Mouse (Mus musculus) thymus, adult 2 months (tissue): ENCODE results near the gene Brca1. TPM values are rescaled to one million over a fixed set of nuclear protein-coding genes. Genes with fewer than 3 reads are reported as not detected.
"Not testable (repeated sequence)": the region's sequence is repeated elsewhere in the genome, so short reads cannot be mapped to it uniquely, and the experiment has no call there.

Experiments used
- DNase-seq: peaks from one replicate; pipeline ENCODE4 v3.0.0; 2021
- H3K27ac ChIP-seq: fragments of 200-500 bp; 2 replicates; pipeline ENCODE4 v1.5.1; 2012; ENCODE audit warnings: low read length, control low read depth; ENCODE audit not compliant: control insufficient read depth, insufficient read depth
- H3K27me3 ChIP-seq: fragments of 200-500 bp; 2 replicates; pipeline ENCODE4 v1.6.1; 2012; ENCODE audit warnings: mild to moderate bottlenecking, low read length, moderate library complexity, mixed read lengths; ENCODE audit not compliant: control insufficient read depth, insufficient read depth
- H3K36me3 ChIP-seq: fragments of 200-500 bp; 2 replicates; pipeline ENCODE4 v1.6.1; 2012; ENCODE audit warnings: mild to moderate bottlenecking, low read length, moderate library complexity; ENCODE audit not compliant: control insufficient read depth, insufficient read depth
- H3K4me1 ChIP-seq: fragments of 200-500 bp; replicated peaks from 2 replicates; pipeline ENCODE4 v1.6.1; 2012; ENCODE audit warnings: low read length; ENCODE audit not compliant: control insufficient read depth, insufficient read depth
- H3K4me3 ChIP-seq: fragments of 200-500 bp; 2 replicates; pipeline ENCODE4 v1.5.1; 2012; ENCODE audit warnings: mild to moderate bottlenecking, low read length, control low read depth, moderate library complexity; ENCODE audit not compliant: control insufficient read depth, insufficient read depth
- CTCF ChIP-seq: fragments of 200-500 bp; IDR thresholded peaks from 2 replicates; pipeline ENCODE4 v1.5.1; 2012; ENCODE audit warnings: mild to moderate bottlenecking, control low read depth, low read length, moderate library complexity, borderline replicate concordance; ENCODE audit not compliant: control insufficient read depth, poor library complexity, insufficient read depth; ENCODE audit errors: extremely low read depth
- POLR2A ChIP-seq: fragments of 200-500 bp; IDR thresholded peaks from 2 replicates; pipeline ENCODE4 v1.6.1; 2012; ENCODE audit warnings: mild to moderate bottlenecking, low read length, control low read depth, moderate library complexity; ENCODE audit not compliant: control insufficient read depth, poor library complexity, insufficient read depth; ENCODE audit errors: extremely low read depth
- WGBS: fragments of 180-500 bp; shearing (Covaris S2); methylation state at CpG from one replicate; pipeline ENCODE4 v1.1.7; 2018; 5-methylcytosine and 5-hydroxymethylcytosine counted together
- polyA plus RNA-seq: library from polyadenylated mRNA; depleted of rRNA; stranded (reverse); fragments of >200 nt; gene quantifications from 2 replicates; pipeline ENCODE4 v1.2.3, GENCODE M21; 2012

Gene Brca1
- polyA plus RNA-seq, 1 experiment = 4.3 TPM

- Histone ChIP-seq H3K27me3 (no peaks in the 10 kb centered on the region), H3K4me1 (peaks cover 4% of the 10 kb centered on the region; the same call in 1 of the 2 replicates), H3K36me3 (no peaks in the 10 kb centered on the region), H3K27ac (no peak overlapping the region), H3K4me3 (no peak overlapping the region)
- DNase-seq = no peak
- 92% methylated on average over 4 of the region's 4 CpGs for WGBS
- TF ChIP-seq CTCF (no peak), POLR2A (no peak)
These were observed 34.0 kb upstream of the Brca1 start for GRCm38 (mm10) chr11:101585805-101586204.

- not testable (repeated sequence) for DNase-seq, H3K4me1 ChIP-seq, H3K36me3 ChIP-seq, H3K27ac ChIP-seq, H3K4me3 ChIP-seq, H3K27me3 ChIP-seq
- WGBS = 97% methylated on average over 1 of the region's 1 CpGs
These were observed 33.3 kb upstream of the Brca1 start for GRCm38 (mm10) chr11:101585031-101585430.

- no peaks in the 10 kb centered on the region for H3K27me3 ChIP-seq
- WGBS = 89% methylated on average over 2 of the region's 2 CpGs
- DNase-seq = no peak
- TF ChIP-seq CTCF = no peak
- TF ChIP-seq POLR2A = no peak
- peaks cover 16% of the 10 kb centered on the region for H3K36me3 ChIP-seq
- H3K4me1 ChIP-seq = peaks cover 4% of the 10 kb centered on the region; the same call in 1 of the 2 replicates
- no peak overlapping the region for H3K27ac ChIP-seq
- H3K4me3 ChIP-seq = no peak overlapping the region
These were observed 31.4 kb upstream of the Brca1 start for GRCm38 (mm10) chr11:101583205-101583604.

GRCm38 (mm10) chr11:101582054-101583035, 30.6 kb upstream of the Brca1 start, which contains the start of gene Tmem106a:
Tmem106a (plus strand) TSS chr11:101582242.
- Histone ChIP-seq H3K4me3 (peak within 1 kb of the TSS; percentile 62), H3K27me3 (no peaks in the 10 kb centered on the region), H3K4me1 (peaks cover 4% of the 10 kb centered on the region; the same call in 1 of the 2 replicates), H3K36me3 (peaks cover 25% of the 10 kb centered on the region), H3K27ac (no peak within 1 kb of the TSS; the same call in 1 of the 2 replicates)
- TF ChIP-seq CTCF (no peak), POLR2A (no peak)
- DNase-seq = peak; percentile 66
- WGBS = 23% methylated on average over 31 of the region's 31 CpGs

- Histone ChIP-seq H3K4me3 (no peak overlapping the region), H3K27me3 (no peaks in the 10 kb centered on the region), H3K36me3 (peaks cover 36% of the 10 kb centered on the region), H3K27ac (no peak overlapping the region), H3K4me1 (peaks cover 4% of the 10 kb centered on the region; the same call in 1 of the 2 replicates)
- WGBS = 85% methylated on average over 6 of the region's 6 CpGs
- DNase-seq = no peak
- TF ChIP-seq POLR2A = no peak
- TF ChIP-seq CTCF = no peak
These were observed 29.5 kb upstream of the Brca1 start for GRCm38 (mm10) chr11:101581081-101581764.

- H3K27me3 ChIP-seq = no peaks in the 10 kb centered on the region
- peaks cover 86% of the 10 kb centered on the region for H3K36me3 ChIP-seq
- WGBS = 92% methylated on average over 6 of the region's 6 CpGs
- DNase-seq = no peak
- TF ChIP-seq POLR2A = no peak
- no peak for TF ChIP-seq CTCF
- no peak overlapping the region for H3K4me3 ChIP-seq
- no peaks in the 10 kb centered on the region for H3K4me1 ChIP-seq
- H3K27ac ChIP-seq = no peak overlapping the region
These were observed 24.4 kb upstream of the Brca1 start for GRCm38 (mm10) chr11:101576116-101576515.
